Mouse (Mus musculus) limb, embryonic 14.5 days (tissue): Measurements from ENCODE around the gene Serpind1. TPM values are rescaled to one million over a fixed set of nuclear protein-coding genes. Genes with fewer than 3 reads are reported as not detected.

Source experiments
- ATAC-seq: fragments of 200-750 bp; cut with Nextera tagmentation; 2 replicates; pipeline ENCODE4 v1.8.0; 2017; ENCODE audit warnings: low read depth, moderate number of reproducible peaks, moderate TSS enrichment; ENCODE audit not compliant: low FRiP score
- DNase-seq: peaks from one replicate; pipeline ENCODE4 v3.0.0-alpha.2; 2015; ENCODE audit warnings: low spot score
- H3K27ac ChIP-seq: fragments of 300-500 bp; sonication (generic); replicated peaks from 2 replicates; pipeline ENCODE4 v1.5.1; 2014; ENCODE audit warnings: low read depth, mild to moderate bottlenecking, low read length, moderate library complexity, mixed read lengths
- H3K27me3 ChIP-seq: fragments of 300-500 bp; sonication (generic); 2 replicates; pipeline ENCODE4 v1.6.1; 2014; ENCODE audit warnings: low read length, mixed read lengths; ENCODE audit not compliant: control insufficient read depth, insufficient read depth
- H3K36me3 ChIP-seq: fragments of 300-500 bp; sonication (generic); 2 replicates; pipeline ENCODE4 v1.6.1; 2014; ENCODE audit warnings: mild to moderate bottlenecking, low read length, moderate library complexity, mixed read lengths; ENCODE audit not compliant: control insufficient read depth, insufficient read depth
- H3K4me1 ChIP-seq: fragments of 300-500 bp; sonication (generic); 2 replicates; pipeline ENCODE4 v1.6.1; 2014; ENCODE audit warnings: antibody characterized with exemption, low read length, mixed read lengths; ENCODE audit not compliant: control insufficient read depth, insufficient read depth
- H3K4me2 ChIP-seq: fragments of 300-500 bp; sonication (generic); replicated peaks from 2 replicates; pipeline ENCODE4 v1.6.1; 2014; ENCODE audit warnings: low read depth, mild to moderate bottlenecking, low read length, moderate library complexity; ENCODE audit not compliant: severe bottlenecking
- H3K4me3 ChIP-seq: fragments of 300-500 bp; sonication (generic); replicated peaks from 2 replicates; pipeline ENCODE4 v1.5.1; 2014; ENCODE audit warnings: low read length
- H3K9ac ChIP-seq: fragments of 300-500 bp; sonication (generic); 2 replicates; pipeline ENCODE4 v1.6.1; 2014; ENCODE audit warnings: mild to moderate bottlenecking, low read depth, low read length, moderate library complexity; ENCODE audit not compliant: severe bottlenecking
- H3K9me3 ChIP-seq: fragments of 300-500 bp; sonication (generic); 2 replicates; pipeline ENCODE4 v1.6.1; 2016; ENCODE audit warnings: low read length; ENCODE audit not compliant: control insufficient read depth
- POLR2A ChIP-seq: fragments of 200-500 bp; IDR thresholded peaks from 2 replicates; pipeline ENCODE4 v1.8.0; 2012; ENCODE audit warnings: inconsistent platforms, mild to moderate bottlenecking, moderate library complexity, borderline replicate concordance; ENCODE audit not compliant: insufficient read depth, insufficient read length; ENCODE audit errors: extremely low read depth
- WGBS: fragments of 180-500 bp; shearing (Covaris S2); extraction: QIAGEN DNeasy Blood & Tissue Kit; methylation state at CpG from one replicate; pipeline ENCODE4 v1.1.7; 2014; 5-methylcytosine and 5-hydroxymethylcytosine counted together
- polyA plus RNA-seq, 2 experiments: library from polyadenylated mRNA; depleted of rRNA in 1 of 2; stranded (reverse) in 1 of 2; unstranded in 1 of 2; fragments of >200 nt; fragmentation: Nextera tagmentation in 1 of 2; extraction: Ambion mirVana in 1 of 2; gene quantifications; 2 replicates each; pipeline versions ENCODE4 v1.2.1 to v1.2.3; 2012 to 2014

The Serpind1 gene
- polyA plus RNA-seq, 2 experiments, result 0.43 to 0.44 TPM

- no peak overlapping the region for H3K9ac ChIP-seq
- no peak for DNase-seq
- no peak overlapping the region for H3K4me2 ChIP-seq
- H3K4me1 ChIP-seq, result no peaks in the 10 kb centered on the region
- H3K27me3 ChIP-seq, result no peaks in the 10 kb centered on the region
- no peak overlapping the region for H3K4me3 ChIP-seq
- no peak overlapping the region for H3K27ac ChIP-seq
- H3K9me3 ChIP-seq, result no peaks in the 10 kb centered on the region
- no peak for ATAC-seq
- peaks cover 23% of the 10 kb centered on the region; the same call in 1 of the 2 replicates for H3K36me3 ChIP-seq
- WGBS, result 64% methylated on average over 1 of the region's 1 CpGs
- no peak for TF ChIP-seq POLR2A
These were observed 4.9 kb downstream of the Serpind1 start for GRCm38 (mm10) chr16:17336089-17336488.

DNA sequence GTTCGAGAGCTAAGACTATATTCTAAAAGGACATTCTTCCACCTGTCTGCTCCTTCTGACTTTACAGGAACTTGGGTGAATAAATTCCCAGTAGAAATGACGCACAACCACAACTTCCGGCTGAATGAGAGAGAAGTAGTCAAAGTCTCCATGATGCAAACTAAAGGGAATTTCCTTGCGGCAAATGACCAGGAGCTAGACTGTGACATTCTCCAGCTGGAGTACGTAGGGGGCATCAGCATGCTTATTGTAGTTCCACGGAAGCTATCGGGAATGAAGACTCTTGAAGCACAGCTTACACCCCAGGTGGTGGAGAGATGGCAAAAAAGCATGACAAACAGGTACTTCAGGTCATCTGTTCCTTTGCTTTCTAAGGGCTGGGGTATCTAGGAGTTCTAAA is 8.5 kb downstream of the Serpind1 start:
- ATAC-seq (no peak), DNase-seq (no peak)
- 90% methylated on average over 7 of the region's 7 CpGs for WGBS
- Histone ChIP-seq H3K27ac (no peak overlapping the region), H3K9ac (no peak overlapping the region), H3K4me2 (no peak overlapping the region), H3K4me3 (no peak overlapping the region), H3K4me1 (no peaks in the 10 kb centered on the region), H3K36me3 (peaks cover 32% of the 10 kb centered on the region), H3K27me3 (no peaks in the 10 kb centered on the region), H3K9me3 (no peaks in the 10 kb centered on the region)
- no peak for TF ChIP-seq POLR2A

- no peak overlapping the region for H3K4me3 ChIP-seq
- no peak overlapping the region for H3K27ac ChIP-seq
- H3K4me1 ChIP-seq, result no peaks in the 10 kb centered on the region
- 79% methylated on average over 2 of the region's 2 CpGs for WGBS
- no peak overlapping the region for H3K4me2 ChIP-seq
- no peak overlapping the region for H3K9ac ChIP-seq
- DNase-seq (no peak), ATAC-seq (no peak)
- H3K27me3 ChIP-seq, result no peaks in the 10 kb centered on the region
- TF ChIP-seq POLR2A, result no peak
- H3K36me3 ChIP-seq, result peaks cover 36% of the 10 kb centered on the region
- H3K9me3 ChIP-seq, result no peaks in the 10 kb centered on the region
These were observed 9.5 kb downstream of the Serpind1 start for GRCm38 (mm10) chr16:17340705-17341104.

DNA sequence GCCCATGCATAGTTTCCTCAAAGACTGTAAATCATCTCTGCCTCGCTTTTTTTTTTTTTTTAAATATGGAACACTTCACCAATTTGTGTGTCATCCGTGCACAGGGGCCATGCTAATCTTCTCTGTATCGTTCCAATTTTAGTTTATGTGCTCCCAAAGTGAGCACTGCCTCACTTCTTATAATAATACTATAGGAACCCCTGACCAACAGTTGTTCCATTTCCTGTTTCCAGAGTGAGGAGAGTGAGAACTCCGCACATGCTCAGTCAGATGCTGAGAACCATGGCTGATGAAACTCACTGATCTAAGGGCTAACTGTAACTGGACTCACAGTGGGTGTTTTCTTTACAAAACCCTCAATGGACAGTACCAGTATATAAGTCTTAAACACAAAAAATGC is 10.7 kb downstream of the Serpind1 start:
- DNase-seq, result no peak
- Histone ChIP-seq H3K9ac (no peak overlapping the region), H3K4me3 (no peak overlapping the region), H3K4me2 (no peak overlapping the region), H3K9me3 (no peaks in the 10 kb centered on the region), H3K36me3 (peaks cover 32% of the 10 kb centered on the region), H3K27me3 (no peaks in the 10 kb centered on the region), H3K27ac (no peak overlapping the region), H3K4me1 (no peaks in the 10 kb centered on the region)
- WGBS, result 82% methylated on average over 4 of the region's 4 CpGs
- TF ChIP-seq POLR2A, result no peak
- ATAC-seq, result no peak

- no peaks in the 10 kb centered on the region for H3K9me3 ChIP-seq
- DNase-seq (no peak), ATAC-seq (no peak)
- 90% methylated on average over 8 of the region's 8 CpGs for WGBS
- no peak overlapping the region for H3K4me2 ChIP-seq
- no peaks in the 10 kb centered on the region for H3K27me3 ChIP-seq
- no peak overlapping the region for H3K27ac ChIP-seq
- peaks cover 37% of the 10 kb centered on the region for H3K36me3 ChIP-seq
- no peak overlapping the region for H3K4me3 ChIP-seq
- TF ChIP-seq POLR2A, result no peak
- H3K9ac ChIP-seq, result no peak overlapping the region
- H3K4me1 ChIP-seq, result no peaks in the 10 kb centered on the region
These were observed 14.1 kb downstream of the Serpind1 start for GRCm38 (mm10) chr16:17345141-17345812.
